Mouse (Mus musculus) retina, adult 2 months (tissue): Measurements from ENCODE around the gene Cntrob.
A peak's percentile ranks its signal among the peaks of the same experiment; 100 is the strongest.

Source experiments
- DNase-seq: peaks from one replicate; pipeline ENCODE4 v3.0.0-alpha.2; 2012; ENCODE audit warnings: low read depth, low spot score

The Cntrob gene

DNA sequence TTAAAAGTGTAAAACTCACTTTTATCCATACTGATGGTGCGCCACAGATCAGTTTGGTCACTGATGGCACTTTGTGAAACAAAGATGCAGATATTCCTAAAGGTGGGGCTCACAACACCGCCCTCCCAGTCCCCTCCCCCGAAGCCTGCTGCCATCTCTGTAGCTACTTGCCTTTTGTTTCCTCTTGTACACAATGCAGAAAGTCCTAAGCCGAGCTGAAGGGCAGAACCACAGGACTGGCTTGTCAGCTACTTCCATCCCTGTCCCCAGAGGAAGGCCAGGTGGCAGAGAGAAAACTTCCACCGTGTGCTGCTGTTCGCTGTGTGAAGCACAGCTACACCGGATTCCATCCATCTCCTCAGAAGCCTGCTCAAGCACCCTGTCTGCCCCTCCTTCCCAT lies 25.3 kb downstream of the Cntrob start:
- no peak for DNase-seq

DNA sequence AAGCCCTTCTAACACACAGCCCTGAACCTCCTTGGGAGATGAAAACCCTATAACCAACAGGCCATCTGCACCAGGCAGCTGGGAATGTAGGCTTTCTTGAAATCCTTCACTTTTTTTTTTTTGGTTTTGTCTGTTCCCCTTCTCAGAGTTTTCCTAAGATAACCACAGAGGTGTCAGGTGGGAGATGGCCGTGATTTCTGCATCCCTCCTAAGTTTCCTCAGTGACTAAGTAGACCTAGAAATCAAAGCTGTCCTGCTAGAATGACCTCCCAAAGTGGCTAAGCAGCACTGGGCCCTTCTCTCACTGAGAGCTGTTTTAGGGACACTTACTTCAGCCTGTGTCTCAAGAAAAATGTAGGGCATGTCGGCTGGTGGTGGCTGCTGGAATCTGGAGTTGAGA lies 25.8 kb downstream of the Cntrob start:
- DNase-seq: no peak

DNA sequence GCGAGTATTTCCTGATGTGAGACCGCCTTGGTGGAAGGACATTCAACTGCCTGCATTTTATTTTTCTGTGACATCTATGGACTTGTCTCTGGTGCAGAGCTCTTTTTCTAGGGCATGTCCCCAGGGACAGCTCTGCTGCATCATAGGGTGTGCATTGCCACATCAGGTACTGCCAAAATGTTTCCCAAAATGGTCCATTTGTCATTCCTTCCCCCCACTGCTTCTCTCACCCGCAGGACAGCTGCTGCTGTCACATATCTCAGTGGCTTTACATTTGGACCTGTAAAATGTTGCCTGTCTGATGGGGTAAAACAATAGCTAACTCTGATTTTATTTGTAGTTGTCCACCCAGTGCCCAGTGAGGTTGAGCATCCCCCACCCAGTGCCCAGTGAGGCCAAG lies 28.3 kb downstream of the Cntrob start:
- DNase-seq: no peak

- DNase-seq: no peak
Measured at GRCm38 (mm10) chr11:69291111-69291510, 32.5 kb downstream of the Cntrob start.

GRCm38 (mm10) chr11:69277267-69277666 lies 46.3 kb downstream of the Cntrob start:
- no peak for DNase-seq

DNA sequence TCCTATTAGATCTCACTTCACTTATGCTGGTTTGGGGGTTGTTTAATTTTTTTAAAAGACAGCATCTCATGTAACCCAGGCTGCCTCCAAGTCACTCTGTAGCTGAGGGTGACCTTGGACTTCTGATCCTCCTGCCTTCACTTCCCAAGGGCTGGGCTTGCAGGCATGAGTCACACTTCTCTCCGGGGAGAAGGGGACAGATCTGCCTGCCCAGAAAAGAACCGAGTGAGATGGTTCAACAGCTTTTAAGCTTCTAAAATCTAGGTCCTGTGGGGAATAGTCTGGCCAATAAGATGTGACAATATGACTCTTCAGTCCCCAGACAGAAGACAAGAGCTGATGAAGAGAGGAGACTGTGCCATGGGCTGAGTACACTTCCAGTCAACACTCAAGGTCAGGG lies 47.5 kb downstream of the Cntrob start:
- no peak for DNase-seq

GRCm38 (mm10) chr11:69275650-69276049 lies 47.9 kb downstream of the Cntrob start:
- no peak for DNase-seq

GRCm38 (mm10) chr11:69272122-69272740 lies 51.3 kb downstream of the Cntrob start:
- peak; percentile 59 for DNase-seq

- peak; percentile 60 for DNase-seq
Measured at GRCm38 (mm10) chr11:69269575-69269974, 54.0 kb downstream of the Cntrob start.

GRCm38 (mm10) chr11:69268100-69268499 lies 55.5 kb downstream of the Cntrob start:
- DNase-seq: no peak

DNA sequence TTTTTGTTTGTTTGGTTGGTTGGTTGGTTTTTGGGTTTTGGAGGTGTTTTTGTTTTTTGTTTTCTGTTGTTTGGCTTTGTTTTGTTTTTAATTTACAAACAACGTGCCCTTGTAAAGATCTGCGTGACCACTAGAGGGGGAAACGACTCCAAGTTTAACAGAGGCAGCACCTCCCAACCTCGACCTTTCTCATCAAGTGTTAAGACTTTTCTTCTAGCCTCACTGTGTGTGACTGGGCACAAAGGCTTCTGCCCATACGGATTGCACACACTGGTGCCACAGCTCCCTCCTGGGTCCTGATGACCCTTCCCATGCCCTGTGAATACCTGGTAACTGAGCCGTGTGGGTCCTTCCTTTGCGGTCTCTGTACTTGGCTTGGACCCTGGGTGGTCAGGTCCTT lies 56.2 kb downstream of the Cntrob start:
- no peak for DNase-seq

- no peak for DNase-seq
Measured at GRCm38 (mm10) chr11:69266253-69266652, 57.3 kb downstream of the Cntrob start.

GRCm38 (mm10) chr11:69265410-69265809 lies 58.2 kb downstream of the Cntrob start:
- DNase-seq: no peak

DNA sequence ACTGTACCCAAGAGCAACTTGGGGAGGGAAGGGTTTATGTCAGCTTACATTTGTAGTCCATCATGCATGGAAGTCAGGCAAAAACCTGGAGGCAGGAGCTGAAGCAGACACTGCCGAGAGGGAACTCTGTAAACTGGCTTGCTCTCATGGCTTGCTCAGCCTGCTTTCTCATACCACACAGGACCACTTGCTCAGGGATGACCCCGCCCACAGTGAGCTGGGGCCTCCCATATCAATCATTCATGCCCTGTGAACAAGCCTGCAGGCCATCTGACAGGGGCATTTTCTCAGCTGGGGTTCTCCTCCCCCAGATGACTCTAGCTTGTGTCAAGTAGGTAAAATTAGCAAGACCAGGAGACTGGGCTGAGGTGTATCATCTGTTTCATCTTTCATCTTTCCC lies 59.3 kb downstream of the Cntrob start:
- DNase-seq: no peak

GRCm38 (mm10) chr11:69260111-69260510 lies 63.5 kb downstream of the Cntrob start:
- DNase-seq: no peak

- no peak for DNase-seq
Measured at GRCm38 (mm10) chr11:69258287-69258686, 65.3 kb downstream of the Cntrob start.

- peak; percentile 55 for DNase-seq
Measured at GRCm38 (mm10) chr11:69257807-69258206, 65.8 kb downstream of the Cntrob start.

- no peak for DNase-seq
Measured at GRCm38 (mm10) chr11:69257072-69257471, 66.5 kb downstream of the Cntrob start.

GRCm38 (mm10) chr11:69254808-69255207 lies 68.8 kb downstream of the Cntrob start:
- DNase-seq: no peak

DNA sequence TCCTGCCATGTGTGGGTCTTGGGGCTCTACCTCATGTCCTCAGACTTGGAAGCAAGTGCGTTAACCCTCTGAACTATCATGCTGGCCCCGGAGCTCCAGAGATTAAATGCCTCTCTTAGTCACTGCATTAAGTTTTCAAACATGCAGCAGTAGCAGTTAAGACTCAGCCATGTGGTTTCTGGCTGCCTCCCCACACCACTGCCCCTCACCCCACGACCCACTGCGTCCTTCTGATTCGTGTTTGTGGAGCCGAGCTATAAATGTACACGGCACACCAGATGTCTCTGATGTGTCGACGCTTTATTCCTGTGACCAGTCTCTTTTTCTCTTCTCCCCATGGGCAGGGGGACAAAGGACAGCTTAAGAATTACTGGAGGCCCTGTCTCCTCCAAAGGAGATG lies 70.4 kb downstream of the Cntrob start:
- DNase-seq: no peak

DNA sequence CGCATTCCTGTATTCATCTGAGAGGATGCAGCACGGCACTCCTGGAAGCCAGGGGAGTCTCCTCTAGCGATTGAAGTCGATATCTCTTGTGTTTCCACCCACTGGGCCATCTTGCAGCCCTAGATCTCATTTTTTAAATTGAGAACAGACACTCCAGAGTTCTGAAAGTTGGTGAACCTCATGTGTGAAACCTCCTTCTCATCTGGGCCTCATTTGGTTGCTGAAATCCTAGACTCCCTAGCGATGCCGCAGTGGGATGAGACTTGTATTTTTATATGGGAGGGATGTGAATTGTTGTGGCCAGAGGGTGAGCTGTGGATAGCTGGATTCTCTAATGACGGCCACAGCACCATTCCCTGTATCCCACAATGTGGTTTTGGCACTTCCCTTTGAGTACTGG lies 71.6 kb downstream of the Cntrob start:
- DNase-seq: no peak

DNA sequence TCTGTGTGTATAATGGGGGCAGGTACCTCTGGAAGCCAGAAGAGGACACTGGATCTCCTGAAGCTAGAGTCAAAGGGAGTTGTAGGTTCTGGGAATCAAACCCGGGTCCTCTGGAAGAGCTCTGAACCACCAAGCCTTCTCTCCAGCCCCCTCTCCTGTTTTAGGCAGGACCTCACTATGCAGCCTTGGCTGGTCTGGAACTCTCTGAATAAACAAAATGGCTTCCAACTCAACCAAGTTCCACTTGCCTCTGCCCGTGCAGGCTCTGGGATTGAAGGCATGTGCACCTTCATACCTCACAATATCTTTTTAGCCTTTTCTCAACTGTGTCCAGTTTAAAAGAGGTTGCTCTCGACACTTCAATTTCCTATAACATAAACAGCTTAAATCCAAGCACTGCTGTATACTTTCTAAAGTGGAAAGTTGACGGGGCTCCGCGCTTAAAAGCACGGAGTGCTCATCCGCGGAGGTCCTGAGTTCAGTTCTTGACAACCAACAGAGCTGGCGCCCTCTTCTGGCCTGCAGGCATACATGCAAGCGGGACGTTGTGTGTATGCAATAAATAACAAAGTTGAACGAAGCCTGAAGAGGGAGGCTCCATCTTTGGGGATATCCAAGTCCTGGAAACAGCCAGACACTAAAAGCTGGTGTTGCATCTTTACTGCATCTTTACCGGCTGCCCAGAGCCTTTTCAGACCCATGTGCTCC lies 72.3 kb downstream of the Cntrob start:
- no peak for DNase-seq

DNA sequence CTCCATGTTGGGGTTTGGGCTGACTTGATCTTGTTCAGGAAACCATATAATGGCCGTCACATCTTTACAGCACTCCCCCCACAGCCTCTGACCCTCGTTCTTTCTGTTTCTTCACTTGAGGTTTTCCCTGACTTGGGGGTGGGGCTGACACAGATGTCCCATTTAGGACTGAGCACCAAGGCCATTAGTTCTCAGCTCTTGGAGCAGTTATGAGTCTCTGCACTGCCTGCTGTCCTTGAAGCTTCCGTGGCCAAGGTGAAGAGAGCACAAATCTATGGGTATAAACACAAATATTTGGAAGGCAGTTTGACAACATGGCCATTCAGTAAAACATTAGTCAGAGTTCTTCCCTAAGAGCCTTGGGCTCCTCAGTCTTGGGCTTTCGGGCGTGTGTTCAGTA lies 73.5 kb downstream of the Cntrob start:
- DNase-seq: no peak
